Mouse (Mus musculus): ENCODE results near the gene Caln1.

DNA sequence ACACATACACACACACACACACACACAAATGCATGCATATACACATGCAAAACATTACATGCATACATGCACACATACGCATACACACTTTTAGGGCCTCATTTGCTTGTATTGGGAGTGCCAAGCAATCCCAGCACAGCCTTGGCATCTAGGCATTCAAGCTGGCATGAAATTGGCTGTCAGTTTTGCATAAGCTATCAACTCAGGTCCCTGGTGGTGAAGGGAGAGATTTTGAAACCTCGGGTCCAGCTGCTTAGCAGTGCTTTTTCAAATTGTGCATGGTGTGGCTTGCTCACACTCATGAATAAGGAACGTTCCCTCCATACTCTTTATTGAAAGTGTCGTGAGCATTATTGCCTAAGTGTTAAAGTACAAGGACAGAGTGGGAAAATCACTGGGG, 345.9 kb downstream of the Caln1 start:
- TF ChIP-seq POLR2A (IDR thresholded peaks at IDR 0.05; ENCODE audit: insufficient read depth, low read depth, low read length) (no peak), CTCF (IDR thresholded peaks at IDR 0.05; ENCODE audit: insufficient read depth, low read depth, low read length) (no peak)

Measured in olfactory bulb, adult 2 months (tissue).